Mouse (Mus musculus) v-Abl transformed pro-B cells (cell line): ENCODE measurements around the gene Traf7.

Source experiments
- in situ Hi-C, 2 experiments: fragments of 400-800 bp; cut with MboI; formaldehyde crosslinking; loops; one replicate each; pipeline ENCODE4 v1.15.1; 2025; ENCODE audit not compliant: unreplicated experiment in 2 of 2

The Traf7 gene

GRCm38 (mm10) chr17:24461580-24461979 lies 66.2 kb downstream of the Traf7 start:
- in situ Hi-C loops: no loop called here
